Mouse (Mus musculus) ovary, postnatal 36 days (tissue): ENCODE results near the gene Alox12.

Experiments
- DNase-seq: peaks from one replicate; pipeline ENCODE4 v3.0.0; 2022; ENCODE audit warnings: low spot score, mixed read lengths

Gene Alox12

DNA sequence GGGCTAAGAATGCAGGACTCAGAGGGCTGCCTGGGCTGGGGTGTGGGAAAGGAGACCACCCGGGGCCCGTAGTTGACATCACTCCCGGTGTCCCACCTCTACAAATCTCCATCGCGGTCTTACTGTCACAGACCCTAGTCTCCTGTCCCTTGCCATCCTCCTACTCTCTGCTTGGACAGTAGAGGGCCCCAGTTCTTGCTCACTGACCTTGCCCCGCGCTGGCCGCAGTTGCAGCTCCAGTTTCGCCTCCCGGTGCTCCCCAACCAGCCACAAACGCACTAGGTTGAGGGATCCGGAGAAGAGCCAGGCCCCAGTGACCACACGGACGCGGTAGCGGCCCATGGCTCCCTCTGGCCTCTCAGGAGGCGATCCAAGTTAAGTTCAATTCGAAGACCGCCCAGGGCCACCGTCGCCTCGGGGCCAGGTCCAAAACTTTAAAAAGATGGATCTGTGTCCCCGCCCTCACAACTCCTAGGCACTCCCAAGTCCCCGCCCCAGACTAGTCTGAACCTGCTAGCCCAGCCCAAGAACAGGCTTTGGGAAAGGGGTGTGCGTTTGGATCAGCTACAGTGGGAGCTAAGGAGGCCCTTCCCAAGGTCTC, at the start of gene Alox12:
Alox12 (minus strand) TSS at position 423 of the 601 bp plus-strand sequence.
- peak; percentile 54 for DNase-seq

DNA sequence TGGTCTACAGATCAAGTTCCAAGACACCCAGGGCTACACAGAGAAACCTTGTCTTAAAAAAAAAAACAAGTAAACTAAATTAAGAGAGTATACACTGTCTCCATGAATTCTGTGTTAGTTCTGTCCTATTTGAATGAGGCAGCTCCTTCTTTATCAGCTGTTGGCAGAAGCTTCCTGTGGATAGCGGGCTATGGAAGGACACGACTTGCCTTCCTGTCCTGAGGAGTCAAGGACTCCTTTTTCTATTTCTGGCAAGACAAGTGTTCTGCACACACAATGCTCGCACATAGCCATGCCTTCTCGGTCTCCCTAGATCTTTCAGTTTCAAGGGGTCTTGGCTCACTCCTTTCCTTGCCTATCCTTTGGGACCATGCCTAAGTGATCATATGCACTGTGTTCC, 47.1 kb upstream of the Alox12 start:
- DNase-seq = no peak

DNA sequence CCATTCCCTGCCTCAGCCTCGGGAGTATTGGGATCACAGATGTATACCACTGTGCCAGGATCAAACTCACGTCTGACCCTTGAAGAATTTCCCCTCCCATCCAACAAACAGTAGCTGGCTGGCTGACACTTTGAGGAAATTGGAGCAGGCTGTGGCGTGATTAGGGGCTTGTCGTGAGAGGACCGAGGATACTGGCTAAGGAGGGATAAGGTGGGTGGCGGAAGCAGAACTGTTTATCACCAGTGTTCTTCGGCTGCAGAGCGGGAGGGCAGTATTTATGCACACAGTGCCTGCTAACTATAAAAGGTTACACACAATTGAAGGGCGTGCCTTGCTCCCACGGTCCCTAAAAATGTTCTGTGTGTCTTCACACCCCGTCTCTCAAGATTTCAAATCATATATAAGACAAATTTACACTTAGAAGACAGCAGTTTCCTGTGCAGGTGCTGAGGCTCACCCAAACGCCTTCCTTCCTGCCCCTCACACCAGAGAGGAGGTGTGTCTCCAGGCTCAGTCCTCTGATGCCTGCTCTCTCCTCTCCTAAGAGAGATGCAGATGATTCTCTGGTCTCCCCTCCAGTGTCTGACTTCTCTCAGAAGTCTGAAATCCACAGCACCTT, 42.8 kb upstream of the Alox12 start:
- DNase-seq = no peak

GRCm38 (mm10) chr11:70297405-70297804, 42.3 kb upstream of the Alox12 start:
- no peak for DNase-seq

DNA sequence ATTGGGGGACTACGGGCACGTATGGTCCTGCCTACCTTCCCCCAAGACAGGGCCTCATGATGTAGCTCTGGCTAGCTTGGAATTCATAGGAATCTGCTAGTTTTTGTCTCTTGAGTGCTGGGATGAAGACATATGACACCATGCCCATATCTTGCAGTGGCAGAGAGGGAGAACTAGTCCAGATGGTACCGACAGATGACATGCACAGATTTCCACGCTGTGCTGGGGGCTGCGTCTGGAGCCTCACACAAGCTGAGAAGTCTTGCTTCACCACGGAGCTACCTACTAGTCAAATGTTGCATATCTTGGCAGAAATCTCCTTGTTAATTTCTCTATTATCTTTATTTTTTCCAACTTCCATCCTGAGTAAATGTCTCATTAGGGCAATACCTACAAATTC, 38.7 kb upstream of the Alox12 start:
- no peak for DNase-seq

DNA sequence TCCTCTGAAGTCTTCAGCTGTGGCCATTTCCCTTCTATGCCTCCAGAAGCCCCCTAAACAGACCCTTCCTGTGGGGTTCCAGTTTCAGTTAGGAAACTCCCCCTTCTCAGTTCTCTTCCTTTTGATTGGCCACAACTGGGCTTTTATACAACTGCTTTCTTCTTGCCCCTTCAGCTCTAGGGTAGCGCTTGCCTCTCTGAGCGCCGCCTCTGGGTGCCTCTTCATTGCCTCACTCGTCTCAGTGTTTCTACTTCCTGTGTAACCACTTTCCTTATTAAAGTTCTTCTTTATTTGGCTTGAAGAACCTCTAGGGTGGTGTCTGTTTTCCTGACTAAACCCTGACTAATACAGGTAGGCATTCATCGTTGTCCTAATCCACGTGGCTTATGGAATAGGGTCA, 36.1 kb upstream of the Alox12 start:
- no peak for DNase-seq

DNA sequence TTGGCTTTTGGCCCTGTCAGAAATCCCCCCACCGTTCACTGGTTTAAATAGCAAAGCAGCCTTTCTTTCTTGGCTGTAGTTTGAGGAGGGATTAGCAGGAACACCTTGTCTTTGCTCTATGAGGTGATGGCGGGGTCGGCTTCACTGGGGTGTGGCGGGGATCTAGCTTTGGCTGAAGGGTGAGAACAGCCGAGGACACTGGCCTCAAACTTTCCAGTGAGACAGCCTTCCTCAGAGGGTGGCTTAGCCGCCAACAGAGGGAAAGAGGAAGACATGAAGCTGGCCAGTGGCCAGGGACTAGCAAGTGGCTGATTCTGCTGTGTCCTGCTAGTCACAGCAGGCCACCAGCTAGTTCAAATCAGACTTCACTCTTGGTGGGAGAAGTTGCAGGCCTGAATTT, 34.1 kb upstream of the Alox12 start:
- DNase-seq = no peak

GRCm38 (mm10) chr11:70288102-70288501, 32.9 kb upstream of the Alox12 start:
- no peak for DNase-seq

- DNase-seq = no peak
Measured at GRCm38 (mm10) chr11:70285686-70286085, 30.5 kb upstream of the Alox12 start.

DNA sequence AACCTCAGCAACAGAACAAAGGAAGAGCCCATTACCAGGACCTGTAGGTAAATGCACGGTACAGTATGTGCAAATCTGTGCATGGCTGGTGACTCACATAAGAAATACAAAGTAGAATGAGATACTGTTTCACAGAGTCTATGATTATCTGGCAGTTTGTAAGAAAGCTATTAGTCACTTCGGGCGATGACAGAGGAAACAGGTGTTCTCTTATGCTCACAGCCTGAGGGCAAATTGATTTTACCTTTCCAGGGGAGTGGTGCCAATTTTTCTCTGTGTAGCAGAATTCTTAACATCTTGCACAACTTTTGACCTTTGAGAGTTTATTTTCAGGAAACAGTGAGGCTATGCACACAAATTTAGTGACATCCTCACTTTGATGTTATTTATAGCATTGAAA, 29.6 kb upstream of the Alox12 start:
- DNase-seq = no peak

DNA sequence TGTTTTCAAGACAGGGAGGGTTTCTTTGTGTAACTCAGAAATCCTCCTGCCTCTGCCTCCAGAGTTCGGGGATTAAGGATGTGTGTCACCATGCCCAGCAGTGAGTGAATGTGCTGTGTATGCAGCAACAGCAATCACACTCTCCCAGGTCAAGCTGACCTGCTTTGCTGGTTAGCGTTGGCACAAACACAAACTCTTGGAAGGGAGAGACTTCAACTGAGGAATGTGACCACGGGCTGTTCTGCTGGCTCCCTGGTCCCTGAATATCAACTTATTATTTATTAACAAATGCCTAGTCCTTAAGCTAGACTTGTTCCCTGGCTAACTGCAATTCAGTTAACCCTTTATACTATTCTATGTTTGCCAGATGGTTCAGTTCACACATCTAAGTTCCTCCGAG, 28.5 kb upstream of the Alox12 start:
- DNase-seq = no peak

GRCm38 (mm10) chr11:70280441-70280840, 25.3 kb upstream of the Alox12 start:
- no peak for DNase-seq

DNA sequence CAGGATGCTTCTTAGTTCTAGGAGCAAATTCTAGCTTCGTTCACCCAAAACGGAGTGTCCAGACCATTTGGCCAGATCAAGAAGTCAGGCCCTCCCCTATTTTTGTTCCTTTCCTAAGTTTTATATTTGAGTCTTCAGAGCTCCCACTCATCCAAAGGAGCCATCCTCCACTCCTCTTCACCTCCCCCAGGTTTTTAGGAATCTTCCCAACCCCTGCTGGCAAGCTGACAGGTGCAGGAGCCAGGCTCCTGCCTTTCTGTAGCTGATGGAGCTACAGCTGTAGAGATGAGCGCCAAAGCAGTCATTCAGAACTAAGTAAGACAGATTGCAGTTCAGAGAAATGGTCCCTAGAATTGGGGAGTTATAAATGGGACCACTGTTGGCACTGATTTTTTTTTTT, 23.8 kb upstream of the Alox12 start:
- no peak for DNase-seq

GRCm38 (mm10) chr11:70271641-70272040, 16.5 kb upstream of the Alox12 start:
- DNase-seq = no peak

DNA sequence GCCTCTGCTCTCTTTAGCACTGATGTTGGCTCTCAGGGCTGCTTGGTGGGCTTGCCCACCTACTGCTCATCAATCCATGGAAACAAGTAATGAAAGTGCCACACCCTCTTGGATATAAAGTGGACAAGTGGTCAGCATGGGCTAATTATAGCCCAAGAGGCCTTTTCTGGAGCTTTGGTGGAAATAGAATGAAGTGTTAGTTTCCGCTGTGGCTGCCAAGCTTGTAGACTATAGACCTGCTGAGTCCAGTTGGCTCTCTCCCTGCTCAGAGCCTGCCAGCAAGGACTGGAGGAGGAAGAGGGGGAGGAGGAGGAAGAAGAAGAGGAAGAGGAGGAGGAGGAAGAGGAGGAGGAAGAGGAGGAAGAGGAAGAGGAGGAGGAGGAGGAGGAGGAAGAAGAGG, 11.3 kb upstream of the Alox12 start:
- DNase-seq = no peak

- DNase-seq = no peak
Measured at GRCm38 (mm10) chr11:70265819-70266218, 10.7 kb upstream of the Alox12 start.

DNA sequence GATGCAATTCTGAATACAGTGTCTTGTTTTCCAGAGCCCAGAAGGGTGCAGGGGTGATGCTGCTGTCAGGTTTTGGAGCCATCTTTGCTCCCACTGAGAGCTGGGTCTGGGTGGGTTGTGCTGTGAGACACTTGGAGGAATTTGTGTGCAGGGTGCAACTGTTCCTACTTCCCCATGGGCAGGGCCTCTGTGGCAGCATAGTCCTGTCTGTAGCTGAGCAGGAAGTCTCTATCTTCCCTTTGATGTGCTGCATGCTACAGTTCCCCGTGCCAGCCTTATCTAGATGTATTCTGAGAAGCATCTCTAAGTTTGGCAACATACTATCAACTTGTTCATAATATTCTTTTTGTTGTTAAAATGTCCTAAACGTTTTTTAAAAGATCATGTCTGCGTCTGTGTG, 10.1 kb upstream of the Alox12 start:
- no peak for DNase-seq

DNA sequence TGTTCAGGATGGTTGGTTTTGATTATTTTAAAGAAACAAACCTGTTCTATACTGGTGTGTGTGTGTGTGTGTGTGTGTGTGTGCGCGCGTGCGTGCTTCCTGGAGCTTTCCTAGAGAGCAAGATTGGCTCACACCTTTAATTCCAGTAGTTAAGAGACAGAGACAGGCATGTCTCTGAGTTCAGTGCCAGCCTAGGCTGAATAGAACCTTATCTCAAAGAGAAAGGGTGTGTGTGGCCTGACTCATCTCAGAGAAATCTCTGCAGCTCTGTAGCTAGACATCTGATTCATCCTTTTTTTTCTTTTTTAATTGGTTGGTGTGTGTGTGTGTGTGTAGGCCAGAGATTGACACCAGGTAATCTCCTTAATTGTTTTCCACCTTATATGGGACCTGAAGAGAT, 3.9 kb upstream of the Alox12 start:
- no peak for DNase-seq

DNA sequence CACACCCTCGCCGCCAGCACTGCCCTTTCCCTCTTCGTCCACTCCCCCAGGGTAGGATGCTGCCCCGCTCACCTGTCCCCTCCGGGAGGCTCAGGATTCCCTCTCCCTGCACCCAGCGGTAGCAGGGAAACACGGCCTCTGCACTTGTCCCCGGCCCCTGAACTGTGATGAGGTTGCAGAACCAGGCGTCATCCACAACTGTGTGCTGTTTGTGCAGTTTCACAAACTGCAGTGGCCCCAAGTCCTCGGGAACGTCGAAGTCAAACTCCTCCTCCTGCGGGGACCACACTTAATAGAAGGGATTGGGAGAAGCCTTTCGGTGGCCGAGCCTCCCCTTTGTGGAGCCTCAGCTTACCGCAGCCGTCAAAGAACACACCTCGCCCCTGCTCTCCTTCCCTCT, 816 bp downstream of the Alox12 start:
- DNase-seq = no peak

DNA sequence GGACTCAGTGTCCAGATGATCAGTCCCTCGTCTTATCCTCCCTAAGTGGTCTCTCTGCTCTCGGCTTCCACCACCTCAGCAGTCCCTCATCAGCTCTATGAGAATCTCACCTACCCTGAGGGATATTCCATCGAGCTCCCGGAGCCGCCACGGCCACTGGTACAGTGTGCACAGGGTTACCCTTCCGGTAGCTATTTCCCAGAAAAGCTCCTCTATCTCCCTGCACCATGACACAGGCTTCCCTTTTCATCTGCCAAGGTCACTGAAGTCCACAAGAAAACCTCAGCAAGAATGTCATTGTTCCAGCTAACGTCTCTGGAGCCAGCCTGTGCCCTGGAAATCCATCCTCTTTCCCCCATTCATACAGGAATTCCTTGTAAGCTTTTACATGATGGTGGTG, 3.3 kb downstream of the Alox12 start:
- no peak for DNase-seq

GRCm38 (mm10) chr11:70250150-70250549, 5.0 kb downstream of the Alox12 start:
- no peak for DNase-seq

GRCm38 (mm10) chr11:70247136-70247845, 7.9 kb downstream of the Alox12 start:
- no peak for DNase-seq

GRCm38 (mm10) chr11:70242591-70242990, 12.6 kb downstream of the Alox12 start:
- no peak for DNase-seq
